Mouse (Mus musculus): Measurements from ENCODE around the gene Erbb4. TPM values are rescaled to one million over a fixed set of nuclear protein-coding genes. Genes with fewer than 3 reads are reported as not detected.

Erbb4 gene
- total and polyA plus RNA-seq, 2 experiments from 2014 or later: 9.3 to 53.5 TPM

GRCm38 (mm10) chr1:68748976-68749375 lies 358.9 kb downstream of the Erbb4 start:
- H3K4me3 ChIP-seq (ENCODE audit: low read depth, low read length): no peak overlapping the region
- DNase-seq (peak; percentile 57), ATAC-seq (no peak)
- H3K4me1 ChIP-seq (ENCODE audit: insufficient read depth): no peaks in the 10 kb centered on the region
- H3K9ac ChIP-seq: no peak overlapping the region
- no peak overlapping the region for H3K4me2 ChIP-seq (ENCODE audit: low read depth)
- no peaks in the 10 kb centered on the region for H3K9me3 ChIP-seq (ENCODE audit: low read length)
- H3K36me3 ChIP-seq (ENCODE audit: insufficient read depth): no peaks in the 10 kb centered on the region
- WGBS: 8% methylated on average over 1 of the region's 1 CpGs
- TF ChIP-seq CTCF (IDR thresholded peaks at IDR 0.05; ENCODE audit: low read depth): no peak
- no peak overlapping the region for H3K27ac ChIP-seq (ENCODE audit: low read depth, low read length)
- H3K27me3 ChIP-seq (ENCODE audit: insufficient read depth, low read length): no peaks in the 10 kb centered on the region

- no peaks in the 10 kb centered on the region for H3K27me3 ChIP-seq (ENCODE audit: insufficient read depth, low read length)
- no peak overlapping the region for H3K4me3 ChIP-seq (ENCODE audit: low read depth, low read length)
- ATAC-seq: no peak
- no peak for TF ChIP-seq CTCF (IDR thresholded peaks at IDR 0.05; ENCODE audit: low read depth)
- H3K4me2 ChIP-seq (ENCODE audit: low read depth): no peak overlapping the region
- no peak overlapping the region for H3K27ac ChIP-seq (ENCODE audit: low read depth, low read length)
- no peaks in the 10 kb centered on the region for H3K4me1 ChIP-seq (ENCODE audit: insufficient read depth)
- no peaks in the 10 kb centered on the region for H3K36me3 ChIP-seq (ENCODE audit: insufficient read depth)
- no peaks in the 10 kb centered on the region for H3K9me3 ChIP-seq (ENCODE audit: low read length)
- no peak overlapping the region for H3K9ac ChIP-seq
- DNase-seq: no peak
Measured at GRCm38 (mm10) chr1:68681478-68681877, 426.4 kb downstream of the Erbb4 start.

DNA sequence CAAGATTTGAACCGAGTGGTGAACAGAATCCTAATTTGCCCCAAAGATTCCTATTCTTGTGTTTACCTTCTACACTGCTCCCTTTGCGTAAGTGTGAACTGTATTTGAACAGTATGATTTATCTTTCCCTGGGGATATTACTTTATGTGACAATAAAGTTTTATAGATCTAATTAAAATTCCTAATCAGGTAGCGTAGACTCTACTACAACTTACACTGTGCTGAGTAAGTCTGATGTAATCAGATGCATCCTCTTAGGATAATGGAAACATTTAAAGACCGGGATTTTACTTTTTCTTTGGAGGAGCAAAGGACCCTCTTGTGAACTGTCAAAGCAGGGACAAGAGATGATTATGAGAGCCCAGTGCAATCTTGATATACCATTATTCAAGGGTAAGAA lies 433.2 kb downstream of the Erbb4 start:
- no peaks in the 10 kb centered on the region for H3K27me3 ChIP-seq (ENCODE audit: insufficient read depth, low read length)
- H3K27ac ChIP-seq (ENCODE audit: low read depth, low read length): no peak overlapping the region
- H3K9me3 ChIP-seq (ENCODE audit: low read length): no peaks in the 10 kb centered on the region
- H3K4me2 ChIP-seq (ENCODE audit: low read depth): no peak overlapping the region
- no peak overlapping the region for H3K9ac ChIP-seq
- DNase-seq: no peak
- no peak for TF ChIP-seq CTCF (IDR thresholded peaks at IDR 0.05; ENCODE audit: low read depth)
- no peak for ATAC-seq
- no peaks in the 10 kb centered on the region for H3K4me1 ChIP-seq (ENCODE audit: insufficient read depth)
- H3K4me3 ChIP-seq (ENCODE audit: low read depth, low read length): no peak overlapping the region
- no peaks in the 10 kb centered on the region for H3K36me3 ChIP-seq (ENCODE audit: insufficient read depth)
- WGBS: 84% methylated on average over 4 of the region's 4 CpGs

- H3K4me2 ChIP-seq (ENCODE audit: low read depth): no peak overlapping the region
- H3K9ac ChIP-seq: no peak overlapping the region
- H3K36me3 ChIP-seq (ENCODE audit: insufficient read depth): no peaks in the 10 kb centered on the region
- H3K27me3 ChIP-seq (ENCODE audit: insufficient read depth, low read length): no peaks in the 10 kb centered on the region
- H3K27ac ChIP-seq (ENCODE audit: low read depth, low read length): no peak overlapping the region
- DNase-seq: peak; percentile 10
- WGBS: 35% methylated on average over 10 of the region's 10 CpGs
- ATAC-seq: peak; percentile 86
- no peaks in the 10 kb centered on the region for H3K4me1 ChIP-seq (ENCODE audit: insufficient read depth)
- no peak overlapping the region for H3K4me3 ChIP-seq (ENCODE audit: low read depth, low read length)
- no peak for TF ChIP-seq CTCF (IDR thresholded peaks at IDR 0.05; ENCODE audit: low read depth)
- H3K9me3 ChIP-seq (ENCODE audit: low read length): no peaks in the 10 kb centered on the region
Measured at GRCm38 (mm10) chr1:68666831-68667601, 440.8 kb downstream of the Erbb4 start.

DNA sequence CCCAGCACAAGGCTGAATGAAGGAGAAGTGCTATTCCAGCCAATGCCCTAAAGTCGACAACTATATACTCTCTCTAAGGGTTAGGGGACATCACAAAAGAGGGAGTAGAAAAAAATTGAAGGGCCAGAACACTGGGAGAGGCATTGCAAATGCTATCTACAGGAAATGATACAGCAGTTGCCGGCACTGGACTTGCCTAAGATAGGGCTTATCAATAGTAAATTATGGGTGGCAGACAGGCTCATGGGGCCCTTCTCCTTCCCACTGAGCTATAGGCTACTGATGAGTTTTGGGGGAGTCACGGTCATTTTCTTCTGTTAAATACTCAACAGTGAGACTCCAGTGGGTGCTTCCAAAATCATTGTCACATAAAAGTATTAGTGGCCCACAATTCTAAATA lies 517.4 kb downstream of the Erbb4 start:
- H3K27me3 ChIP-seq (ENCODE audit: insufficient read depth, low read length): no peaks in the 10 kb centered on the region
- WGBS: 99% methylated on average over 3 of the region's 3 CpGs
- H3K27ac ChIP-seq (ENCODE audit: low read depth, low read length): no peak overlapping the region
- DNase-seq (no peak), ATAC-seq (no peak)
- no peak overlapping the region for H3K4me3 ChIP-seq (ENCODE audit: low read depth, low read length)
- H3K9me3 ChIP-seq (ENCODE audit: low read length): no peaks in the 10 kb centered on the region
- TF ChIP-seq CTCF (IDR thresholded peaks at IDR 0.05; ENCODE audit: low read depth): no peak
- no peaks in the 10 kb centered on the region for H3K4me1 ChIP-seq (ENCODE audit: insufficient read depth)
- no peak overlapping the region for H3K4me2 ChIP-seq (ENCODE audit: low read depth)
- no peak overlapping the region for H3K9ac ChIP-seq
- no peaks in the 10 kb centered on the region for H3K36me3 ChIP-seq (ENCODE audit: insufficient read depth)

DNA sequence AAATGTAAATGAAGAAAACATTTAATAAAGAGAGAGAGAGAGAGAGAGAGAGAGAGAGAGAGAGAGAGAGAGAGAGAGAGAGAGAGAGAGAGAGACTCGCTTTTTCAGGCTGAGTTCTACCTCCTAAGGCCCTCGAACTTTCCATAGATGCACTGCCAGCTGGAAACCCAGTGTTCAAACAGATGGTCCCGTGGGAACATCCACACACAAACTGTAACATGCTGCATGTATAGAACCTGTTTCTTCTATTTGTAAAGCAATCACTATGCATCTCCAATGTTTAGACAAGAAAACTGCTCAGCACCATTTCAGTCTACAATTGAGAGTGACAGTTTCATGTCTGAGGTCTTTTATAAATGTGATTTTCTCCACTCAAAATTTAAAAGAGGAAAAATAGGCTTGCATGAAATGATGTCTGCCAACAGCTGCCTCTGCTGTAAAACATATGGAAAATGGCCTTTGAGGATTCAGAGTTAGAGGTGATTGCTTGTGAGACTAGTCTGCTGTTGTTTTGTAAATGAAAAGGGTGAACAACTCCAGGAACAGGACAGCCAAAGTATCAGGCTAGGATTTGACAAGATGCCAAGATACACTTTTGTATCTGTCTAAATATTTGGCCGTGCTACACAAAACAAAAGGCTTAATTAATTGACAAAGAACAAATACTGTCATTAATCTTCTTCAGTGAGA lies 533.9 kb downstream of the Erbb4 start:
- 33% methylated on average over 4 of the region's 4 CpGs for WGBS
- no peak for TF ChIP-seq CTCF (IDR thresholded peaks at IDR 0.05; ENCODE audit: low read depth)
- no peak overlapping the region for H3K9ac ChIP-seq
- no peaks in the 10 kb centered on the region for H3K27me3 ChIP-seq (ENCODE audit: insufficient read depth, low read length)
- peak; percentile 3 for DNase-seq
- no peaks in the 10 kb centered on the region for H3K4me1 ChIP-seq (ENCODE audit: insufficient read depth)
- no peak overlapping the region for H3K27ac ChIP-seq (ENCODE audit: low read depth, low read length)
- no peaks in the 10 kb centered on the region for H3K9me3 ChIP-seq (ENCODE audit: low read length)
- H3K4me3 ChIP-seq (ENCODE audit: low read depth, low read length): no peak overlapping the region
- no peak for ATAC-seq
- H3K36me3 ChIP-seq (ENCODE audit: insufficient read depth): no peaks in the 10 kb centered on the region
- H3K4me2 ChIP-seq (ENCODE audit: low read depth): no peak overlapping the region

DNA sequence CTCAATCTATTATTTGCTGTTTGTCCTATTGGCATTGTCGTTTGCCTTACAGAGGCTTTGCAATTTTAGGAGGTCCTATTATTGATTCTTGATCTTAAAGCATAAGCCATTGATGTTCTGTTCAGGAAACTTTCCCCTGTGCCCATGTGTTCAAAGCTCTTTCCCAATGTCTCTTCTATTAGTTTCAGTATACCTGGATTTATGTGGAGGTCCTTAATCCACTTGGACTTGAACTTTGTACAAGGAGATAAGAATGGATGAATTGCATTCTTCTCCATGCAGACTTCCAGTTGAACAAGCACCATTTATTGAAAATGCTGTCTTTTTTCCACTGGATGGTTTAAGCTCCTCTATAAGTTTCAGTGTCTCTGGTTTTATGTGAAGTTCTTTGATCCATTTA lies 536.9 kb downstream of the Erbb4 start:
- Histone ChIP-seq H3K4me1 (ENCODE audit: insufficient read depth) (no peaks in the 10 kb centered on the region), H3K4me3 (ENCODE audit: low read depth, low read length) (no peak overlapping the region), H3K9me3 (ENCODE audit: low read length) (no peaks in the 10 kb centered on the region), H3K27me3 (ENCODE audit: insufficient read depth, low read length) (no peaks in the 10 kb centered on the region), H3K27ac (ENCODE audit: low read depth, low read length) (no peak overlapping the region), H3K9ac (no peak overlapping the region), H3K4me2 (ENCODE audit: low read depth) (no peak overlapping the region), H3K36me3 (ENCODE audit: insufficient read depth) (no peaks in the 10 kb centered on the region)
- no peak for DNase-seq
- 89% methylated on average over 1 of the region's 1 CpGs for WGBS
- no peak for TF ChIP-seq CTCF (IDR thresholded peaks at IDR 0.05; ENCODE audit: low read depth)
- no peak for ATAC-seq
